Mouse (Mus musculus) mature B cell (primary cell): ENCODE measurements around the gene Lysmd2.
"Not testable (repeated sequence)": the region's sequence is repeated elsewhere in the genome, so short reads cannot be mapped to it uniquely, and the experiment has no call there.

ENCODE experiments used
- in situ Hi-C: fragments of 300-500 bp; cut with MboI; formaldehyde crosslinking; loops from 2 replicates; pipeline ENCODE4 v1.14.3; 2019

The Lysmd2 gene

DNA sequence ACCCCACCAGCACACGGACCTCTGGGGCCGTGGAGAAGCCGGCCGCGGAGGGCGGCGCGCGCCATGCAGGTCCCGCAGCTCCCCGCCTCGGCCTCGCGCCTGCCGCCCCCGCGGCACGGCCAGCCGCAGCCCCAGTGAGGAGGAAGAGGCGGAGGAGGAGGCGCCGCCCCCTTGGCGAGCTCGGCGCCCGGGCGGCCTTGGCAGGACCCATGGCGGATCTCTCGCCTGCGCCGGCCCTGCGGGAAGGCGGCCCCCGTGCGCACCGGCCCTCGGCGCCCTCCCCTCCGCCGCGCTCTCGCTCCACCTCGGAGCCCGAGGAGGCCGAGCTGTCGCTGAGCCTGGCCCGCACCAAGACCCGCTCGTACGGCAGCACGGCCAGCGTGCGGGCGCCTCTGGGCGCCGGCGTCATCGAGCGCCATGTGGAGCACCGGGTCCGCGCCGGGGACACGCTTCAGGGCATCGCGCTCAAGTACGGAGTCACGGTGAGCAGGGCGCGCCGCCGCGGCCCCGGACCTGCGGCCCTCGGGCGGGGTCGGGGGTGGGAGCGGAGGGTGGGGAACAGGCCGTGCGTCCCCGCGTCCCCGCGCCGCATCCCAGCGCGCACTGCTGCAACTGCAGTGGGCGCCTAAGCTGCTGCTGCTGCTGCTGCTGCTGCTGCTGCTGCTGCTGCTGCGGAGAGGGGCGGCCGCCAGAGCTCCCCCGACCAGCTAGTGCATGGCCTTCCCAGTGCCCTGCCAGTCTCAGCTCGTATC is at the start of gene Lysmd2:
Gene Lysmd2 (plus strand): TSS at position 186 of the 752 bp plus-strand sequence.
- in situ Hi-C loops: no loop called here

DNA sequence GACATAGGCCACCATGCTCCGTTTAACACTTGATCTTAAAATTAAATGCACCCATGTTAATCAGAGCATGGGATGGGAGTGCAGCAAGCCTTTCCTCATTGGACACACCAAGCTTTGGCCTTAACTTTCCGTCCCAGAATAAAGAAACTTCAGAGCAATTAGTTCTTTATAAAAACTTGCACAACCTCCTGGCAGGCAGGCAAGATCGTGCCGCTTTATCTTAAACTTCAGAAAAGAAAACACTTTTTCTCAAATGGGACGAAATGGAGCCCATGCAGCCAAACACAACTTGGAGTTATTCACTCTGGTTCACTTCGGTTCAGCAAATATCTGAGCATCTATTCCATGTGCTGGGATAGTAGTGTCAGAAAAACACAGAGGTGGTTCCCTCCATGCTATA is 46.2 kb upstream of the Lysmd2 start:
- in situ Hi-C loops: no loop called here

DNA sequence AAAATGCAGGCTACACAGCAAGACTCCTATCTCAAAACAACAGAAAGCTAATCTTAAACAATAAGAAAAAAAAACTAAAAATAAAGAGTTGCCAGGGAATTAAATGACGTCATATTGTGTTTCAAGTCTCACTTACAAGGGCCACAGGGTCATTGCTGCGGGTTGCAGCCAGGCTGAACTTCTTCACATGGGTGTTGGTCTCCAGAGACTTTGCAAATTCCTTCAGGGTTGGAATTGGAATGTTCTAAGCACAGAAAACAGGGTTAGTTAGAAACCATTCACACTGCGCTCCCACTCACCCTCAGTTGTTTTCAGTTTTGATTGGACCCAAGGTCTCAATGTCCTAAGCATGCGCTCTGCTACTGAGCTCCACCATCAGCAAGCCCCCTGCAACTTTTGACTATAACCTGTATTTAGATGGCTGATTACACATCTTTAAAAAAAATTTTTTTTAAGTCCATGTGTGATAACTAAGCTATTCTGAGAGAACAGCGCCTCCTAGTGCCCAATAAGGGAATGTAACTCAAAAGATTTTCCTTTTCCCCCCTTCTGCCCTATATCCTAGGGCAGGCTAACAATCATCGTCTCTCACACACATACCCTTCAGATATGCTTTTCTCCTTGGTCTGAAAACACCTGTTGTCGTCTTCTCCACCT is 43.7 kb upstream of the Lysmd2 start:
- in situ Hi-C loops: no loop called here

DNA sequence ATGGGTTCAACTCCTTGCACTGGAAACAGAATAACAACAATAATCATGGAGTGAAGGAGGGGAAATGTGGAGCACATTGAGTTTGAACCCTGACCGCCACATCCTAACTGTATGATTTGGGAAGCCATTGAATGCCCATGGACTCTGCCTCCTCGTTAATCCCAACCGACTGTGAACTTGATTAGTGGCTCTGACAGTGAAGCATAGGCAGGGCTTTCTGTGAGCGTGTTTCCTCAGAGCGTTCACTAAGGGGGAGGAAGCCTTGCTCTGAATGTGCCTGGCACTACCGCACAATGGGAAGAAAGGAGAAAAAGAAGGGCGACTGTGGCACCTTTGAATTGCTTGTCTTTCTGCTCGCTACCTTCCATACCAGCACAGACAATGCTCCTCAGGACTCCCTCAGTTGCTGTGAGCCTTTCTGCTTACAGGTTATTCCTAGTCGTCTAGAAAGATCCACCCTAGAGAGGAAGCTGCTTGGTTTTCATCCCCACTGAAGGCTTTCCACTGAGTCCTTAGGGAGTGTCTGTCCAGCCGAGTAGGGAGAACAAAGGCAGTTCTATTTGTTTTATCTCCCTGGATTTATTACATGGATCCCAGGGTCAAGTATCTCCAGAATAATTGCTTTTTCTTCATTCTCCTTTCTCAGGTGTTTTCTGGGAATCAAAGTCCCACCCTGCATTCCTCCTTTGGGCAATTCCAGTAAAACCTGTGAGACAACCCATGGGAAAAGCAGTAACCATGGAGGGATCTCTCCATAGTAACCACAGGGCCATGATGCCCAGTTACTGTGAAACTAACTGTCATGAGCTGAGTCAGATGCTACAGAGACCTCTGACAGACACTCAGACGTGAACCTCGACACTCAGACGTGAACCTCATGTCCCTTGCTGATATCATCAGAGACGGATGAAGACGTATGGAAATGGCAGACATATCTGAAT is 35.4 kb upstream of the Lysmd2 start:
- in situ Hi-C loops: no loop called here

DNA sequence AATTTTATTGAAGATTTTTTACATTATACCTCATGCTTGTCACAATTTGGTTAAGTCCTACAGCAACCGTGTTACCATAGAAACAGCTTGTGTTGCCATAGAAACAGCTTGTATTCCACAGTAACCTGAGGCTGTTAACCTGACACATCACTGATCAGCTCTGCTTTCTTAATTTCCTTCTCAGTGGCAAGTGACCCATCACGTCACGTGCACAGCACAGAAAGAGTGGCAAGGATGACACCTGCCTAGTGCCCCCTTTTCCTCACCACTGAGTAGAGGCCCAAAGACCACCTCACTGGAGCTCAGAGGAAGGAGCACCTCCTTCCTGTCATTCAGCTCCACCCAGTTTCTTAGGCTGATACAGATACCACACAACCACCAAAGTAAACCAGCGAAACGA is 32.1 kb upstream of the Lysmd2 start:
- in situ Hi-C loops: no loop called here

DNA sequence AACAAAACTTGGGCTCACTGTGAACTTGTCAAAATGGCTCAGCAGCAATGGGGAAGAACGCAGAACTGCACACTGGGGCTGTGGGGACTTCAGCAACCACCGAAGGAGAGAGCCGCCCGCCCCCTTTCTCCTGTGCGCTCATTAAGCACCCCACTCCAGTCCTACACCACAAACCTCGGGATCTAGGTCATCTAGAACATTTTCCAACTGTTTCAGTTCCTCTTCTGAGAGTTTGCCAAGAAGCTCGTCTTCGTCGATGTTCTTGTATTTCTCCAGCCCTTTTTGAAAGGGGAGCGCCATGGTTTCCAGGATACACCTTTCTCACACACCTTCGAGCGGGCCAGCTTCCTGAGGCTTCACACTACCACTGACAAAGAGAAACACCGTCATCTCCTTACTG is 28.5 kb upstream of the Lysmd2 start:
- in situ Hi-C loops: no loop called here

DNA sequence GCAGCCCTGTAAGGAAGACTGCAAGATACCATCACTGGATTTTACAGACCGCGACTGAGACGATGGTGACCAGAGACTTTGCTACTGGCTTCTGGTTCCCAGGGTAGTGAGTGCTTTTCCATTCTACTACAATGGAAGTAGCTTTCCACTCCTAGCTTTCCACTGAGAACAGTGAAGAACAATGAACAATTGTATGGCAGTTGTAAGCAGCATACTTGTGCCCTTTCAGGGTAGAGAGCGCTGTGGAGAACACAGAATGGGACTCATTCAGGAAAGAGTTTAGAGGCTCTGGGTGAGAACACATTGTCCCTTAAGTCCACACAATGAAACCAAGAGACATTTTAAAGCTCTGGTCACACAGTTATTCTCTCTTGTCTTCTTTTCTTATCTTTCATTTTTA is 27.9 kb upstream of the Lysmd2 start:
- in situ Hi-C loops: no loop called here

DNA sequence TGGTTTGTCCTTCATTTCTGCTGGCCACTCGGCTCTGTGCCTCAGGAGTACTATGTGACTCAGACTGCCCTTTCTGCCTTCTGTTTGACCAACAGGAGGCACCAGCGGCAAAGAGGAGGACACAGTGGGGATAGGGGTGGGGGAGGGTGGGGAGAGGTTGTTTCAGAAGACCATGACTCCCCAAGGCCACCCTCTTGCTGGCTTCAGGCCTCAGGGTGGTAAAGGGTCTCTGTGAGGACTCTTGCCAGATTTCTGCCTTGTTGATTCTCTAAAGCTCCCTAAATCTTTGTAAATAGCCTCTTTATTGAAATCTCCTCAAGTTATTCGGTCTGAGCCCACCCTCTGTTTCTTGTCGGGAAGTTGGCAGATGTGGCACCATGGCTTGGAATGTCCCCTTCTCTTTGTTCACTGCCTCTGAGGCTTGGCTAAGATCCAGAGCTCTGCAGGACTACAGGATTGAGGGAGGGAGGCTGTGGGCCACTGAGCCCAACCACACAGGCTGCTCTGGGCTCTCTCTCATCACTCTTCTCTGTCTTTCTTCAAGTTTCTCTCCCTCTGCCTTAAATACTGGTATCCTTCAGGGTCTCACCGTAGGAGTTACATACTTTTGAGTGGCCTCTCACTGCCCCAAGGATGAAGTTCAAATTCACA is 26.2 kb upstream of the Lysmd2 start:
- in situ Hi-C loops: no loop called here

DNA sequence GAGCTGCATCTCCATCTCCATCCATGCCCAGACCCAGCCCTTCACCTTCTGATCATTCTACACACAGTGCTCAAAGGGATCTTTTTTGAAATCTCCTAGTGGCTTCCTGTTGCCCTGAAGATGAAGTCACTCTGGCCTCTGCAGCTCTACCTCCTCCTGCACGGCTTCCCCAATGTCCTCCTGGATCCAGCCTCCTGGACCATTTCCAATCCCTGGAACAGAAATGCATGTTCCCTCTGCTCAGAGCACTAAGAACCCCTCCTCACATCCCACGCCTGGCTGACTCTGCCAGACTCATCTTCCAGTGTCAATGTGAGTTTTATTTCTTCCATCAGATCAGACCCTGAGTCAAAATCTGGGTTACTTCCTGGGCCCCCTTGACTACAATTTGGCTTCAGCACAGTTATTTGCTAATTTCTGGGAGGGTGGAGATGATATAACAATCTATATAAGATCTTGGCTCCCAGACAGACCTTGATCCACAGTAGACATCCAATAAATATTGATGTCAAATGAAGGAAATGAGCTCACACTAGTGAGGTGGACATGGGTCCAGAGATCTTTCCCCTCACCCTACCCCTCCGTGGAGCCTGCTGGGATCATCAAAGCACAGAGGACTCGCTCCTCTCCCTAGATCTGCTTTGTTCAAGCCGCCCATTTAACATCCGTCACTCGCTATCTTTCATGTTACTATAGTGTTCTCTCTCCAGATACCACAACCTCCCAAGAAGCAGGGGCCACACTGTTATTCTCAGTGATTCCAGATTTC is 25.2 kb upstream of the Lysmd2 start:
- in situ Hi-C loops: no loop called here

DNA sequence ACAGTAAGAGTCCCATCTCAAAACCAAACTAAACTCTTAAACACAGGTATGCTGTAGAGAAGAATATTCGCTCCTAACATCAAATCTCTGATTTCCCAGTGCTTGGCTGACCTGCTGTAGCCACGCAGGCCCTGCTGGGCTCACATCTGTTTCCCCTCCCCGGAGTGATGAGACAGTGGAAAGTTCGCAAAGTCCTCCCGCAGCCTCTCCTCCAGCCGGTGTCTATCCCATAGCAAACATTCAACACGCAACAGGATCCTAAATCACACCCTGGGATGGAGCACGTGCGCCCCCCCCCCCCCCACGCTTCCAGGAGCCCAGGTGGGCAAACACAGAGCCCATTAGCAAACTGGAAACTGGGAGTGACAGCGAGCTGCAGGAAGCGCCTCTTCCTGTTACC is 24.0 kb upstream of the Lysmd2 start:
- in situ Hi-C loops: no loop called here

DNA sequence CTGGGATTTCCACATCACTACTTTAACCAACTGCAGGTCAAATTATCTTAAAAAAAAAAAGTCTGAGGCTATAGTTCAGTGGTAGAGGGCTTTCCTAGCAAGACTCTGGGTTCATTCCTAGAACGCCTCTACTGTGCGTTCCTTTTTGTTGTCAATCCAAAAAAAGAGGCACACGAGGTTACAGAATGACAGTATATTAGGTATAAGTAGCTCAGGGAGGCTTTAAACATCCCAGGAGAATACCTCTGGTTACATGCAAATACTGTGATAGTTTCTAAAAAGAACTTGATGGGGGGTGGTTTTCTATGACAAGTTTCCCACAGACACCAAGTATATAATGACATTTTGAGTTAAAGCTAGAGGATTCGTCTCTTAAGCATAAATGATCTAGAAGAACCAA is 18.0 kb upstream of the Lysmd2 start:
- in situ Hi-C loops: no loop called here

DNA sequence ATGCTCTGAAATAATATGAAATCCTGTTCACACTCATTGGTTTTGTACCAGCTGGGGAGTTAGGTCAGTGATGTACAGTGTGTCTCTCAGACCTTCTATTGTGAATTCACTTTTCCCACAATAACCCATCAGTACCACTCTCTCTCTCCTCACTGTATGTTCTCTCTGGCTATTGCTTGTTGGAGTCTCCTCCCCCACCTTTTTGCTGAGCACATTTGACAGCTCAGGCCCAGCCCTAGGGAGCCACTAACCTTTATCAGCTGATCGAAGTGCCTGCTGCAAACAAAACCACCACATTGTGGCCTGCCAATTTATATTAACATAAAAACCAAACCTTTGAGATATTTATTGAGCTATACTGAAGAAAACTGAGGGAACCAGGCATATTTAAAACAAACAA is 16.0 kb upstream of the Lysmd2 start:
- in situ Hi-C loops: no loop called here

DNA sequence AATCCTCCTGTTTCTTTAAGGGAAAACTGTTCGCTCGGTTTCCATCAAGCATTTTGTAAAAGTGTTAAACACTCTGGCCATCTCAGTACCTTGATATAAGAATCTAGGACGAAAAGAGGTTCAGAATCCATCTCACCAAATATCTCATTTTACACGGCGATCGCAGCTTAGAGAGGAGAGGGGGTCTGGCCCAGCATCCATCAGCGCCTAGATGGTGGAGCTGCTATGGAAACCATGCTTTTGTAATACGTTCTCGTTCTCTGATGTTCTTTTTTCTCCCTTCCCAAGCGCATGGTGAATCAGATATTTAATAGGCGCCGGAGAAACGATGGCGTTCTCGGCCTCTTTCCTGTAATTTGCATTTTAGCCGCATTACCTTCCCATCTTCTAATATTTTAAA is 15.6 kb upstream of the Lysmd2 start:
- in situ Hi-C loops: no loop called here

DNA sequence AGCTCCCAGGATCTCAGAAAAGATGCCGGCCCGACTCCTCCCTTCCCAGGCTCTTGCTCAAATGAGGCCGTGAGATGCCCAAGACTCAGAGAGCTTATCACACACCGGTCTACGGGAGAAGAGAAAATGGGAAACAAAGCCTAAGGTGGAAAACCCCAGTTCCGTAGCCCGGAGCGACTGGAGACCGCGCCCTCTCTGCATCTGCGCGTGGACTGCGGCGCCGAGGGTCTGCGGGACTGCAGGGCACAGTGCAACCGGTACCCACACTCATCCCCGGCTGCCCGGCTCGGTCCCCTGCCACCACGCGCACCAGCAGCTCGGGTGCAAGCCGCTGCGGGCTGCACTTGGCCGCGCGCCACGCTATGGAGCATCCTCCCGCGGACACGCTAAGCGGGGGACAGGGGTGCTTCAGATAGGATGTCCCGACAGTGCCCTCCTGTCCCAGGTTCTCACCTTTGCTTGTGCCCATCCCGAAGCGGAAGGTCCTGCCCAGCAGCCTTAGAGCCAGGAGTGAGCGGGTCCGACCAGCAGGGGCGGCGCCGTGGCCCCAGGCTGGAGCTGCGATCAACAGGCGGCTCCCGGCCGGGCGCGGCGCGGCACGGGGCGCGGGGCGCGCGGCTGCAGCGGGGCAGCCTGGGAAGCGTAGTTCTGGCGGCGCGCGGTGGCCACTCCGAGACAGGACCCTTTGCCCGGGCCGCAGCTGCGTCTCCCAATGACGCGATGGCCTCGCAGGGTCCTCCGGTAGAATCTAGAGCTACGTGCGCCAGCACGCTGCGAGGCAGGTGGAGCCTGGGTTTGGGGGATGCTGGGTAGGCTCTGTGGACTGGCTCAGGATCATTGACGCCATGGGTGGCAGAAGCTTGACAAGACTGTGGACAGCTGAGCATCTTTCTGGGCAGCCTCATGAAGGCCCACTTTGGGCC is 14.7 kb upstream of the Lysmd2 start, which contains the start of gene Tmod2:
Gene Tmod2 (minus strand): TSS at position 755 of the 923 bp plus-strand sequence.
- in situ Hi-C loops: no loop called here

DNA sequence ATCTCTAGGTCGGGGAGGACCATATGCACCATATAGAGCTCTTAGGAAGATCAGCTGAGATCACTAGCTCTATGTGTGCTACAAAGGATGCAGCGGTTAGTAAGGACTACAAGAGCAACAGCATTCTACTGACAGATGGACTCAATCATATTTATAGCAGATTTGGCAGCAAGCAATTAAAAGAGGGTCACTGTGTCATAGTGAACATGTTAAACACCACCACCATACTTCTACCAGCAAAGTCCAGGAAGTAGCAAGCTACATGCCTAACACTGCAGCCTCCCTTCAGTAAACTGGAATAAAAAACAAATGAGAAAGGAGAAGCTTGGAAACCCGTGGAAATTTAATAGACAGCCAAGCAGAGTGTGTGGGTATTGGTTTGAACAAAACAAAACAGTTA is 9.0 kb upstream of the Lysmd2 start:
- in situ Hi-C loops: no loop called here

DNA sequence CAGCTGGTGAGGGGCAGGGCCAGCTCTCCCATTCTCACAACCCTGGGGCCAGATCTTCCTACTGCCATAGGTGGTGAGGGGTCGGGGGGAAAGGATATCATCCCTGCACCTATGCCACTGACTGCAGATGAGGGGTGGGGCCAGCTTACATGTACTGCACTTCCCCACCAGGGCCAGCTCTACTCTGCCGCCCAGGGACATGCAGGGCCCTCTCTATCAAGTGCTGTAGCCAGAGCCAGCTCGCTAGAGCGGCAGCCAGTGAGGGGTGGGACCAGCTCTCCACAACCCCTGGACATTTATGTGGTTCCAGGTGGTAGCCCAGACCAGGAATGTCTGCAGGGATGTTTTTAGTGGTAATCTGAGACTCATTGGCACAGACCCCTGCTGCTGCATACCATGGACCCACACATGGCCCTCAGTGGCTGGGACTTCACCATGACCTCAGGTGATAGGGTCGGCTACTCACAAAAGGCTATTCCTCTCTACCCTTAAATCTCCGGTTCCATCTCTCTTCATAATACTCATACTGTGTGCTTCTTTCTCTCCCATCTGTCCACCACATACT is 6.6 kb upstream of the Lysmd2 start:
- in situ Hi-C loops: no loop called here

DNA sequence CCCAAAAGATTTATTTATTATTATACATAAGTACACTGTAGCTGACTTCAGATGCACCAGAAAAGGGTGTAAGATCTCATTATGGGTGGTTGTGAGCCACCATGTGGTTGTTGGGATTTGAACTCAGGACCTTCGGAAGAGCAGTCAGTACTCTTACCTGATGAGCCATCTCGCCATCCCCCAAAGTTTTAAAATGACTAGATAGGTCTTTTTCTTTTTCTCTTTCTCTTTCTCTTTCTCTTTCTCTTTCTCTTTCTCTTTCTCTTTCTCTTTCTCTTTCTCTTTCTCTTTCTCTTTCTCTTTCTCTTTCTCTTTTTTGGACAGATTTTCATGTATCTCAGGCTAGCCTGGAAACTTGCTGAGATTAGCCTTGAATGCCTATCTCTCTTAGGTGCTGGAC is 5.8 kb upstream of the Lysmd2 start:
- in situ Hi-C loops: not testable (repeated sequence)

DNA sequence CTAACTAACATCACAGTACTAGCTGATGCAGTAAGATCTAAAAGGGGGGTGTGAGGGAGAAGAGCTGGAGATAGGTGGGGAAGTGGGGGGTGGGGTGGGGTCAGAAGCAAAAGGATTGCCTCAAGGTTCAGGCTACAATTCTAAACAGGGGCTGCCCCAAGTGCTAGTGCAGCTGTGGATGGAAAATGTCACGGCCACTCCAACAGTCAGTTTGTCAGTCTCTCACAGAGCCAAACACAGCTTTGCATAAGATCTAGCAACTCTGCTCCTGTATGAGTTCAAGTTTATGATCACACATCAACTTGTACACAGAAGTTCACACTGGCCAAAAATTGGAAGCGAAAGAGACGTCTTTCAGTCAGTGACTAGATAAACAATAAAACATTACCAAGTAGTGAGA is 4.1 kb upstream of the Lysmd2 start:
- in situ Hi-C loops: no loop called here

DNA sequence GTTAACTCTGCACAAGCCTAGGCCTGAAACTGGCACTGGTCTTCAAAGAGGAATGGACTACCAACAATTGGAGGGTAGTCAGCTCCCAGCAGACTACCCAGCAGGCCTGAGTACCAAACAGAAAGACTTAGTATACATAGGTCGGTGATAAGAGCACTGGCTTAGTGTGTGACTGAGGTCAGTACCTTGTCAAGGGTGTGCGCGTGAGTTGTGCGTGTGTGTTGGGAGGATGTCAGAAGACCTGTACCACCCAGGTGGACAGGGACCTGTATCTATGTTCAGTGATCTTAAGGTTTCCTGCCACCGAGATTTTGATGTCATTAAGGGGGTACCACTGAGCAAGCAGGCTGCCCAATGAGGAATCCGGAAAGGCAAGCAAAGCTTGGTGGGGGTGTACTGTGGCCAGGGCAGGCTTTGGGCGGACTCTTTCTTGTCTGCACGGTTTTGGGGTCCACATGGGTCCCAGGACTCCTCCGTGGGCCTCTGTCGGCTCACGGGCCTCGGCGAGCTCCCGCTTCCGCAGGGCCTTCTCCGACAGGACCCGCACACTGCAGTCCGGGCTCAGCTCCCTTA is 472 bp upstream of the Lysmd2 start:
- in situ Hi-C loops: no loop called here

DNA sequence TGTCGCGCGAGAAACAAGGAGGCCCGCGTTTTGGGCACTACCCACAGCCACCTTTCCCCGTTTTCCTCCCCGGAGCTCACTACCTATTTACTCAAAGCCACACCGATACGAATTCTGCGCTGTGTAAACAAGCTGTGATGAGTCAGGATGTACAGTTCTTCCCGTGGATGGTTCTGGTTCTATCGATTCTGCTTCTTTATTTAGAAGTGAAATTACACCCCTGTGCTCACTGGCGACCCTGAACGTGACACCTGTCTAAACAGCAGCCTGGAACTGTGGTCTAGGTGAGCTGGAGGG is 715 bp downstream of the Lysmd2 start:
- in situ Hi-C loops: no loop called here
